Mouse (Mus musculus) liver, embryonic 12.5 days (tissue): ENCODE measurements at regions not wholly inside any gene's neighbourhood (a gene's known extent, or its start where the extent isn't known, plus 50 kb on each side); places are given as distances from the start of the nearest gene placed in this dataset.

Experiments used
- ATAC-seq: fragments of 200-750 bp; cut with Nextera tagmentation; 2 replicates; pipeline ENCODE4 v1.8.0; 2017; ENCODE audit warnings: moderate number of reproducible peaks, mild to moderate bottlenecking, moderate library complexity
- H3K27ac ChIP-seq: fragments of 300-500 bp; sonication (generic); 2 replicates; pipeline ENCODE4 v1.5.1; 2016; ENCODE audit warnings: mild to moderate bottlenecking
- H3K27me3 ChIP-seq: fragments of 300-500 bp; sonication (generic); replicated peaks from 2 replicates; pipeline ENCODE4 v1.6.1; 2016; ENCODE audit warnings: mild to moderate bottlenecking, moderate library complexity
- H3K36me3 ChIP-seq: fragments of 300-500 bp; sonication (generic); 2 replicates; pipeline ENCODE4 v1.6.1; 2016; ENCODE audit warnings: mild to moderate bottlenecking, moderate library complexity
- H3K4me1 ChIP-seq: fragments of 300-500 bp; sonication (generic); 2 replicates; pipeline ENCODE4 v1.6.1; 2016
- H3K4me2 ChIP-seq: fragments of 300-500 bp; sonication (generic); 2 replicates; pipeline ENCODE4 v1.6.1; 2016; ENCODE audit warnings: mild to moderate bottlenecking, moderate library complexity
- H3K4me3 ChIP-seq: fragments of 300-500 bp; sonication (generic); 2 replicates; pipeline ENCODE4 v1.5.1; 2016; ENCODE audit warnings: mild to moderate bottlenecking, moderate library complexity
- H3K9ac ChIP-seq: fragments of 300-500 bp; sonication (generic); 2 replicates; pipeline ENCODE4 v1.6.1; 2016; ENCODE audit warnings: mild to moderate bottlenecking, moderate library complexity
- H3K9me3 ChIP-seq: fragments of 300-500 bp; sonication (generic); replicated peaks from 2 replicates; pipeline ENCODE4 v1.6.1; 2016; ENCODE audit warnings: mild to moderate bottlenecking, moderate library complexity
- WGBS: fragments of 180-500 bp; shearing (Covaris S2); methylation state at CpG from one replicate; pipeline ENCODE4 v1.1.7; 2016; ENCODE audit not compliant: insufficient replicate concordance; 5-methylcytosine and 5-hydroxymethylcytosine counted together

DNA sequence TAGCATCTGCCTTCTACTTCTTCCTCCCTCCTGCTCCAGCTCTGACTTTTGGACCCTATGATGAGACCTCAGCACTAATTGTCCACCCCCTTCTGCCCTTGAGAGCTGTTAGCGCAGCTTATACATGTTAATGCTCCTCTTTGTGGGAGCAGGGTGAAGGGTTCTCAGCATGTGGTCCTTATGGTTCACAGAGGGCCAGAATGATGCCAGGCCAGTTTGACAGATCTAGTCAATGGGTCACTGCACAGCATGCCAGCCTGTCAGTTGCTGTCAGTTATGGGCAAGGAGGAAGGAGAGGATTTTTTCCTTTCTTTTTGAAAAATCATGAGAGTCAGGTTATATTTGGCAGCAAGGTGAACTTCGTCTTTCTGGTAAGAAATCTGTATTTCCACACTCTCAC is 68.4 kb downstream of the 4931417E11Rik start:
- Histone ChIP-seq H3K36me3 (no peaks in the 10 kb centered on the region), H3K9ac (no peak overlapping the region), H3K4me2 (no peak overlapping the region), H3K27me3 (no peaks in the 10 kb centered on the region), H3K27ac (no peak overlapping the region), H3K4me1 (no peaks in the 10 kb centered on the region), H3K9me3 (no peaks in the 10 kb centered on the region), H3K4me3 (no peak overlapping the region)
- no peak for ATAC-seq
- 56% methylated on average over 2 of the region's 2 CpGs for WGBS

GRCm38 (mm10) chr6:73389301-73389700 is 80.2 kb downstream of the 4931417E11Rik start:
- no peak for ATAC-seq
- Histone ChIP-seq H3K4me3 (no peak overlapping the region), H3K27ac (no peak overlapping the region), H3K4me1 (no peaks in the 10 kb centered on the region), H3K9ac (no peak overlapping the region), H3K27me3 (no peaks in the 10 kb centered on the region), H3K36me3 (no peaks in the 10 kb centered on the region), H3K4me2 (no peak overlapping the region), H3K9me3 (no peaks in the 10 kb centered on the region)
- 46% methylated on average over 6 of the region's 6 CpGs for WGBS

DNA sequence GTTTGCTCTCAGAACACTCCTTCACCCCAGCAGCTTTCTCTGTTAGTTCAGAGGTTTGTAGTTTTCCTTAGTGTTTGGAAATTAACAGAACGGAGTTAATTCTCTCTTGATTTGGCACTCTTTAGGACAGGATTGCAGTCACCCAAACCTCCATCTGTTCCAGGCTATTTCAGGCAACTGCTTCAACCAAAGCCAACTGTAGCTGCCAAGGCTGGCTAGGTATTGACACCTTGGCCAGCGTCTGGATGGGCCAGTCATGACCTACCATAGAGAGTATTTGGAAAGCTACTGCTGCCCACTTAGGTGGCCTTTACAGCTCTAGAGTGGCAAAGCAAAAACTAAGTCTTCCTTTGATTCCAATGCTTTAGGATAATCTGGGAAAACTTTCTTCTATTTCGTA is 83.2 kb downstream of the 4931417E11Rik start:
- 70% methylated on average over 3 of the region's 3 CpGs for WGBS
- ATAC-seq = no peak
- H3K9me3 ChIP-seq = no peaks in the 10 kb centered on the region

GRCm38 (mm10) chr6:73379825-73380224 is 89.6 kb downstream of the 4931417E11Rik start:
- no peak overlapping the region for H3K4me3 ChIP-seq
- no peak for ATAC-seq
- no peak overlapping the region for H3K4me2 ChIP-seq
- no peak overlapping the region for H3K27ac ChIP-seq
- H3K9me3 ChIP-seq = no peaks in the 10 kb centered on the region
- H3K4me1 ChIP-seq = no peaks in the 10 kb centered on the region
- no peaks in the 10 kb centered on the region for H3K27me3 ChIP-seq
- H3K36me3 ChIP-seq = no peaks in the 10 kb centered on the region
- WGBS = 66% methylated on average over 5 of the region's 5 CpGs
- no peak overlapping the region for H3K9ac ChIP-seq

More for the DNA sequence above, 83.2 kb downstream of the 4931417E11Rik start:
- Histone ChIP-seq H3K27ac (no peak overlapping the region), H3K27me3 (no peaks in the 10 kb centered on the region), H3K9ac (no peak overlapping the region), H3K4me2 (no peak overlapping the region), H3K4me1 (no peaks in the 10 kb centered on the region), H3K36me3 (no peaks in the 10 kb centered on the region), H3K4me3 (no peak overlapping the region)

- Histone ChIP-seq H3K4me3 (no peak overlapping the region), H3K4me1 (no peaks in the 10 kb centered on the region), H3K27me3 (no peaks in the 10 kb centered on the region), H3K9ac (no peak overlapping the region), H3K36me3 (no peaks in the 10 kb centered on the region), H3K9me3 (no peaks in the 10 kb centered on the region), H3K27ac (no peak overlapping the region), H3K4me2 (no peak overlapping the region)
- WGBS = 82% methylated on average over 8 of the region's 8 CpGs
- ATAC-seq = no peak
These were observed 91.6 kb downstream of the 4931417E11Rik start for GRCm38 (mm10) chr6:73377884-73378283.

GRCm38 (mm10) chr6:73376291-73376690 is 93.2 kb downstream of the 4931417E11Rik start:
- no peak for ATAC-seq
- no peak overlapping the region for H3K4me2 ChIP-seq
- no peak overlapping the region for H3K9ac ChIP-seq
- H3K4me3 ChIP-seq = no peak overlapping the region
- H3K9me3 ChIP-seq = no peaks in the 10 kb centered on the region
- H3K27me3 ChIP-seq = no peaks in the 10 kb centered on the region
- 76% methylated on average over 11 of the region's 11 CpGs for WGBS
- no peaks in the 10 kb centered on the region for H3K4me1 ChIP-seq
- H3K36me3 ChIP-seq = no peaks in the 10 kb centered on the region
- H3K27ac ChIP-seq = no peak overlapping the region

DNA sequence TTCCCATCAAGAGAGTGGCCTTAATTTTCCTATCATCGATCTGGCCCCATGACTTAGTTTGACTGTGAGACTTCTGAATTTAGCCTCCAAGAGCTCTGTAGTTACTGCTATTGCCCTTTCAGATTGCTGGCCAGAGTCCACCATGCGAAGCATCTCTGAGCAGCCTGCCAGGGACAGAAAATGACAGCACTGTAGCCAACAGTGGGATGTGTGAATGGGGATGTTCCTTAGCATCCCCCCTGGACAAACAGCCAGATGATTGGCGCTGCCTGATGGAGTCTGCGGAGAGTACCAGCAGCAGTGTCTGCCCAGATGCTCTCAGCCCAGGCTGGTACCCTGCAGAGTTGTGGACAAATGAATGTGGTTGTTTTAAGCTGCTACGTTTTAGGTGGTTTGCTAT is 96.6 kb downstream of the 4931417E11Rik start:
- Histone ChIP-seq H3K27ac (no peak overlapping the region), H3K4me2 (no peak overlapping the region), H3K27me3 (peaks cover 14% of the 10 kb centered on the region; the same call in 1 of the 2 replicates), H3K36me3 (no peaks in the 10 kb centered on the region), H3K4me1 (no peaks in the 10 kb centered on the region), H3K4me3 (no peak overlapping the region), H3K9ac (no peak overlapping the region), H3K9me3 (no peaks in the 10 kb centered on the region)
- ATAC-seq = no peak
- 65% methylated on average over 5 of the region's 5 CpGs for WGBS

DNA sequence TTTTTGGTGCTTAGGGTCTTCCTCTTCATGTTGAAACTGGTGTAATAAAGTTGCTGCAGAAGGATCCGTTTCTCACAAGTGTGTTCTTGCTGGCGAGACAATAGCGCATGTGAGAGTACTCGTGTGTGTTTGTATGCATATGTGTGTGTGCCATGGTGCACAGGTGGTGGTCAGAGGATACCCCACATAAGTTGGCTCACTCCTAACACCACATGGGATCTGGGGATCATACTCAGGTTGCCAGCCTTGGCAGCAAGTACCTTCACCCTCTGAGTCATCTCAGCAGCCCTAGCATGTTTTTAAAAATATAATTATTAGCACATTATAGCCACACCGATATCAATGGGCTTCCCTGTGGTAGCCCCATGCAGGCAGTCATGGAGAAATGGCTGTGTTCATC is 97.6 kb downstream of the 4931417E11Rik start:
- Histone ChIP-seq H3K27me3 (peaks cover 15% of the 10 kb centered on the region; the same call in 1 of the 2 replicates), H3K4me1 (no peaks in the 10 kb centered on the region), H3K4me3 (no peak overlapping the region), H3K36me3 (no peaks in the 10 kb centered on the region), H3K27ac (no peak overlapping the region), H3K9me3 (no peaks in the 10 kb centered on the region), H3K4me2 (no peak overlapping the region), H3K9ac (no peak overlapping the region)
- WGBS = 81% methylated on average over 5 of the region's 5 CpGs
- no peak for ATAC-seq

DNA sequence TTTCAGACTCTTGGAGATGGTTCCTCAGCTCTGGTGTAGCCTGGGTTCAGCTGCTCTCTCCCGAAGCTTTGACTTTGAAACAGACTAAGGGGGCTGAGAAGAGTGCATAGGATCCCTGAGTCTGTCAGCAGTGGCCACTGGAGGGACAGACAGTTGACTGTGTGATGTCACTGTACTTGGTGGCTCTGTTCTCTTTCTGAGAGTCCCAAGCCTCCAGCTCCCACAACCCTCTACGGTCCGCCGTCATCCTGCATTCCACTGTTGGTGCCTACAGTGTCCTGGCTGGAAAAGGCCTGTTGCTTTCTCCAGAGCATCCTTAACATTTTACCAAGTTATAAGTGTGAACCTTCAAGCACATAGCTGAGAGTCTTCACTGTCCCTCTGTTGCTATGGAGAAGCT is 98.6 kb downstream of the 4931417E11Rik start:
- Histone ChIP-seq H3K27me3 (peaks cover 15% of the 10 kb centered on the region; the same call in 1 of the 2 replicates), H3K4me2 (no peak overlapping the region), H3K9ac (no peak overlapping the region), H3K4me1 (no peaks in the 10 kb centered on the region), H3K4me3 (no peak overlapping the region), H3K9me3 (no peaks in the 10 kb centered on the region), H3K36me3 (no peaks in the 10 kb centered on the region), H3K27ac (no peak overlapping the region)
- WGBS = 83% methylated on average over 4 of the region's 4 CpGs
- no peak for ATAC-seq

DNA sequence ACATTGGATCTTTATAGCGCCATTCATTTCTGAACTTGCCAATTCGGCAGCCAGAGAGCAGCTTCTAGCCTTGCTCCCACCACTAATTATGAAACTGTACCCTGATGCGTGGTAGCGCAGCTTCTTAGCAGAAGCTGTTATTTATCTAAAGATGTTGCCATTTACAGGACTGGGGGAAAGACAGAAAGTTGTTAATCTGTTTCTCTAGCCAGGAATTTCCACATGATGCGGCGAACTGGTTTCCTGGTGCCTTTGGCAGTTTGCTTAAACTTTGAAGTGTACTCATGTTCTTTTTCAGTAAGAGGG is 100.7 kb downstream of the 4931417E11Rik start:
- Histone ChIP-seq H3K9ac (no peak overlapping the region), H3K9me3 (no peaks in the 10 kb centered on the region), H3K4me1 (no peaks in the 10 kb centered on the region), H3K27ac (no peak overlapping the region), H3K4me2 (peak overlapping the region; percentile 3; the same call in 1 of the 2 replicates), H3K36me3 (no peaks in the 10 kb centered on the region), H3K27me3 (peaks cover 15% of the 10 kb centered on the region; the same call in 1 of the 2 replicates), H3K4me3 (no peak overlapping the region)
- 27% methylated on average over 6 of the region's 6 CpGs for WGBS
- ATAC-seq = no peak

DNA sequence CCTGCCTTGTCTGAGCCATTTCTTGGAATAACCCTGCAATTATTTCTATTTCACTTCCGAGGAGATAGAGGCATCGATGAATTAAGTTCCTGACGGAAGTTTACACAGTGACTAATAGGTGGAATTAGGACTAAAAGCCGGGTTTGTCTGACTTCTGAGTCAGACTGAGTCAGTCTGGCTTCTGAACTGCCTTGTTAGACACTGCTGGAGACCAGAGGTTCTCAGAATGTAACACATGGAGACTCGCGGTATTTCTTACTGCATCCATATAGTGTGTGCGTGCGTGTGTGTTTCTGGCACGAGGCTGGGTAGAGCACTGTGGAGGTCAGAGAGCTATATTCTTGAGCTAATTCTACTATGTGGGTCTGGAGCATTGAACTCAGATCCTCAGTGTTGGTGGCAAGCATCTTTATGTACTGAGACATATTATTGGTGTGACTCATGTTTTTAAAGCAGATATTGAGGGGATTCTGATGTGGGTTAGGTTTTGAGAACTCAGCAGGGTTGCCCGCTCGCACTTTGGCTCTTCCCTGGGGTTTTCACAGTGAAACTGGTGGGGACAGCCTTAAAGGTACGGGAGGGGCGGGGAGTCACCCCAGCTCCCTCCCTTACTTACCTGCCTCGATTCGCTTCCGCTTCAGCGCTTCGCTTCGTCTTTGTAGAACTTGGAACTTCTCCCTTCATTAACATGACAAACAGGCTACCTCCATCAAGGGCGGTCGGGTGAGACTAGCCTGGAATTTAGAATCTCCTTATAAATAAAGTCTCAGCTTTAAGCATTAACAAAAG is 101.2 kb downstream of the 4931417E11Rik start:
- WGBS = 9% methylated on average over 21 of the region's 21 CpGs
- H3K27ac ChIP-seq = no peak overlapping the region
- H3K4me2 ChIP-seq = peak overlapping the region; percentile 3; the same call in 1 of the 2 replicates
- no peaks in the 10 kb centered on the region for H3K4me1 ChIP-seq
- no peak for ATAC-seq
- no peak overlapping the region for H3K9ac ChIP-seq
- H3K9me3 ChIP-seq = no peaks in the 10 kb centered on the region
- no peak overlapping the region for H3K4me3 ChIP-seq
- H3K36me3 ChIP-seq = no peaks in the 10 kb centered on the region
- H3K27me3 ChIP-seq = peaks cover 15% of the 10 kb centered on the region; the same call in 1 of the 2 replicates

DNA sequence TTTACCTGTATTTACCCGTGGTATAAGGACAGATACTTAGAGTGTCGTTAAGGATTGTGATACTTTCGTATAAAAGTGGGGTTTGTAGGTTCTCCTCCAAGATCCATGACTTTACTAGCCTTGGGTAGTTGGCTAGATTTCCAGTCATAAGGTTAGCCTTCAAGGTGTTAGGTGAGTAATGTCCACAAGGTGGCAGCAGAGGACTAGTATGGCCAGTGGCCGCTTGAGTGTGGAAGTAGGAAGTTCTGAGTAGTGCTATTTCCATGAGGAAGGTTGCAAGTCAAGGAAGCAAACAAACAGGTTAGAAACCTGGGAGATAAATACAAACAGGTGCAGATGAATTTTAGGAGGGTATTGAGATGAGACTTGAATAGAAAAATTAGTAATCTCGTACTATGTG is 101.9 kb downstream of the 4931417E11Rik start:
- no peaks in the 10 kb centered on the region for H3K36me3 ChIP-seq
- H3K27me3 ChIP-seq = peaks cover 15% of the 10 kb centered on the region; the same call in 1 of the 2 replicates
- WGBS = 4% methylated on average over 5 of the region's 5 CpGs
- H3K4me3 ChIP-seq = no peak overlapping the region
- ATAC-seq = 0 out of 2 replicates have a peak, but pooled peaks have one; percentile 44
- no peaks in the 10 kb centered on the region for H3K4me1 ChIP-seq
- H3K4me2 ChIP-seq = no peak overlapping the region
- H3K9ac ChIP-seq = no peak overlapping the region
- H3K9me3 ChIP-seq = no peaks in the 10 kb centered on the region
- no peak overlapping the region for H3K27ac ChIP-seq

GRCm38 (mm10) chr6:73366626-73367025 is 102.8 kb downstream of the 4931417E11Rik start:
- H3K9me3 ChIP-seq = no peaks in the 10 kb centered on the region

More at GRCm38 (mm10) chr6:73366626-73367025, 102.8 kb downstream of the 4931417E11Rik start:
- Histone ChIP-seq H3K27me3 (peaks cover 15% of the 10 kb centered on the region; the same call in 1 of the 2 replicates), H3K4me3 (no peak overlapping the region), H3K4me2 (no peak overlapping the region), H3K4me1 (no peaks in the 10 kb centered on the region), H3K9ac (no peak overlapping the region), H3K27ac (no peak overlapping the region), H3K36me3 (no peaks in the 10 kb centered on the region)
- WGBS = 63% methylated on average over 2 of the region's 2 CpGs
- ATAC-seq = no peak
